Mouse (Mus musculus) liver, adult 2 months (tissue): ENCODE measurements around the gene Atrnl1. TPM values are rescaled to one million over a fixed set of nuclear protein-coding genes. Genes with fewer than 3 reads are reported as not detected.

Source experiments
- DNase-seq: peaks from one replicate; pipeline ENCODE4 v3.0.0-alpha.2; 2011; ENCODE audit warnings: low read depth, low spot score; ENCODE audit errors: extremely low read depth
- H3K27ac ChIP-seq: fragments of 200-500 bp; replicated peaks from 2 replicates; pipeline ENCODE4 v1.5.1; 2012; ENCODE audit warnings: low read depth, mild to moderate bottlenecking, control low read depth, inconsistent platforms, low read length; ENCODE audit not compliant: insufficient read depth
- H3K27me3 ChIP-seq: fragments of 200-500 bp; 2 replicates; pipeline ENCODE4 v1.6.1; 2012; ENCODE audit warnings: mild to moderate bottlenecking, moderate library complexity, low read length, inconsistent platforms; ENCODE audit not compliant: control insufficient read depth, insufficient read depth
- H3K36me3 ChIP-seq: fragments of 200-500 bp; 2 replicates; pipeline ENCODE4 v1.6.1; 2012; ENCODE audit warnings: low read length, inconsistent platforms; ENCODE audit not compliant: control insufficient read depth, insufficient read depth
- H3K4me1 ChIP-seq: fragments of 200-500 bp; 2 replicates; pipeline ENCODE4 v1.6.1; 2011; ENCODE audit warnings: low read length; ENCODE audit not compliant: control insufficient read depth, insufficient read depth
- H3K4me3 ChIP-seq: fragments of 200-500 bp; 2 replicates; pipeline ENCODE4 v1.5.1; 2011; ENCODE audit warnings: low read depth, mild to moderate bottlenecking, control low read depth, low read length, moderate library complexity; ENCODE audit not compliant: insufficient read depth
- H3K79me2 ChIP-seq: fragments of 200-500 bp; 2 replicates; pipeline ENCODE4 v1.6.1; 2012; ENCODE audit warnings: inconsistent platforms, mild to moderate bottlenecking, low read length, moderate library complexity; ENCODE audit not compliant: control insufficient read depth, insufficient read depth
- H3K9ac ChIP-seq: fragments of 200-500 bp; 2 replicates; pipeline ENCODE4 v1.6.1; 2012; ENCODE audit warnings: low read depth, mild to moderate bottlenecking, control low read depth, inconsistent platforms, low read length
- CTCF ChIP-seq: fragments of 200-500 bp; IDR thresholded peaks from 2 replicates; pipeline ENCODE4 v1.5.1; 2011; ENCODE audit warnings: low read depth, low read length, control low read depth
- POLR2A ChIP-seq: fragments of 200-500 bp; IDR thresholded peaks from 2 replicates; pipeline ENCODE4 v1.6.1; 2011; ENCODE audit warnings: low read length, control low read depth; ENCODE audit not compliant: insufficient read depth; ENCODE audit errors: extremely low read depth
- whole genome bisulfite sequencing: fragments of 180-500 bp; shearing (Covaris S2); methylation state at CpG from one replicate; pipeline ENCODE4 v1.1.7; 2018; 5-methylcytosine and 5-hydroxymethylcytosine counted together
- polyA plus RNA-seq: library from polyadenylated mRNA; depleted of rRNA; stranded (reverse); fragments of >200 nt; gene quantifications from 2 replicates; pipeline ENCODE4 v1.2.3, GENCODE M21; 2012
- total RNA-seq: library from RNA; depleted of rRNA; stranded (reverse); fragments of >200 nt; gene quantifications from 2 replicates; pipeline ENCODE4 v1.2.3, GENCODE M21; 2014

Gene Atrnl1
- total and polyA plus RNA-seq, 2 experiments, result 5.2 to 25.4 TPM

GRCm38 (mm10) chr19:57969766-57970165, 358.9 kb downstream of the Atrnl1 start:
- no peak for DNase-seq
- Histone ChIP-seq H3K4me3 (no peak overlapping the region), H3K79me2 (no peaks in the 10 kb centered on the region), H3K9ac (no peak overlapping the region), H3K4me1 (no peaks in the 10 kb centered on the region), H3K36me3 (no peaks in the 10 kb centered on the region), H3K27ac (no peak overlapping the region), H3K27me3 (no peaks in the 10 kb centered on the region)
- 95% methylated on average over 7 of the region's 7 CpGs for WGBS
- no peak for TF ChIP-seq POLR2A
- no peak for TF ChIP-seq CTCF

- H3K27me3 ChIP-seq, result no peaks in the 10 kb centered on the region
- no peaks in the 10 kb centered on the region for H3K4me1 ChIP-seq
- DNase-seq, result no peak
- no peaks in the 10 kb centered on the region for H3K36me3 ChIP-seq
- H3K4me3 ChIP-seq, result no peak overlapping the region
- H3K79me2 ChIP-seq, result no peaks in the 10 kb centered on the region
- WGBS, result 82% methylated on average over 13 of the region's 13 CpGs
- TF ChIP-seq CTCF, result no peak
- H3K9ac ChIP-seq, result no peak overlapping the region
- H3K27ac ChIP-seq, result no peak overlapping the region
Observed at GRCm38 (mm10) chr19:57970342-57970895, 359.6 kb downstream of the Atrnl1 start.

GRCm38 (mm10) chr19:57975201-57975600, 364.4 kb downstream of the Atrnl1 start:
- peaks cover 2% of the 10 kb centered on the region; the same call in 1 of the 2 replicates for H3K36me3 ChIP-seq
- 98% methylated on average over 6 of the region's 6 CpGs for WGBS
- no peak overlapping the region for H3K4me3 ChIP-seq
- H3K27me3 ChIP-seq, result no peaks in the 10 kb centered on the region
- no peaks in the 10 kb centered on the region for H3K79me2 ChIP-seq
- no peak overlapping the region for H3K27ac ChIP-seq
- no peak for TF ChIP-seq POLR2A
- TF ChIP-seq CTCF, result no peak
- DNase-seq, result no peak
- no peaks in the 10 kb centered on the region for H3K4me1 ChIP-seq
- H3K9ac ChIP-seq, result no peak overlapping the region

GRCm38 (mm10) chr19:57985918-57986900, 375.4 kb downstream of the Atrnl1 start:
- no peak overlapping the region for H3K4me3 ChIP-seq
- no peak overlapping the region for H3K27ac ChIP-seq
- TF ChIP-seq CTCF (no peak), POLR2A (no peak)
- WGBS, result 93% methylated on average over 21 of the region's 21 CpGs
- no peaks in the 10 kb centered on the region for H3K79me2 ChIP-seq
- no peaks in the 10 kb centered on the region for H3K4me1 ChIP-seq
- DNase-seq, result no peak
- H3K27me3 ChIP-seq, result no peaks in the 10 kb centered on the region
- no peaks in the 10 kb centered on the region for H3K36me3 ChIP-seq
- H3K9ac ChIP-seq, result no peak overlapping the region

- TF ChIP-seq POLR2A (no peak), CTCF (no peak)
- no peak overlapping the region for H3K9ac ChIP-seq
- H3K79me2 ChIP-seq, result no peaks in the 10 kb centered on the region
- H3K27ac ChIP-seq, result no peak overlapping the region
- no peak for DNase-seq
- H3K4me1 ChIP-seq, result no peaks in the 10 kb centered on the region
- WGBS, result 97% methylated on average over 17 of the region's 17 CpGs
- H3K27me3 ChIP-seq, result no peaks in the 10 kb centered on the region
- no peak overlapping the region for H3K4me3 ChIP-seq
- H3K36me3 ChIP-seq, result no peaks in the 10 kb centered on the region
Observed at GRCm38 (mm10) chr19:57987696-57988393, 377.0 kb downstream of the Atrnl1 start.
